Mouse (Mus musculus): ENCODE results near the gene Fam53b.

Fam53b gene

GRCm38 (mm10) chr7:132713483-132714126 is 100.1 kb downstream of the Fam53b start:
- CTCF ChIA-PET, result no interaction called here

- CTCF ChIA-PET, result interaction anchor here (0.6 kb wide), 1 partner anchor 20 kb away, joined by 3 read pairs; no protein-coding TSS in a partner anchor
Measured at GRCm38 (mm10) chr7:132712956-132713355, 100.7 kb downstream of the Fam53b start.

GRCm38 (mm10) chr7:132712044-132712708 is 101.5 kb downstream of the Fam53b start:
- CTCF ChIA-PET, result interaction anchor here (0.6 to 0.7 kb wide), 2 partner anchors 16 to 21 kb away, joined by 3 read pairs; no protein-coding TSS in a partner anchor

DNA sequence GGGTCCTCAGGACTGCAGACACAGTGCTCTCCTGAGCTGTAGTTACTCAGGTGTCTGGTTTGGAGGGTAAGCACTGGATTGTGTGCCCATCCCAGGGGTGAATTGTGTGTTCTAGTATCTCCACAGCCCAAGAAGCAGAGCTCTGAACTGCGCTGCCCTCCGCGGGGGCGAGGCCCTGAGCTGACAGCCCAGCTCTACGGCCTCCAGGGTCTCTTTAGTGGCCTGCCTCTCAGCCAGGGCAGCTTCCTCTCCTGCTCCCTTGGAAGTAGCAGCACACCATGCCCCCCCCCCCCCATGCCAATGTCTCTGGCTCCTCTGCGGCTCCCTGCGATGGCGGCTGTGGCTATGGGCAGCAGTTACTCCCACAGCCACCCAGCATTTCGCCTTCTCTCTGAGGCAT is 102.1 kb downstream of the Fam53b start:
- CTCF ChIA-PET, result no interaction called here

DNA sequence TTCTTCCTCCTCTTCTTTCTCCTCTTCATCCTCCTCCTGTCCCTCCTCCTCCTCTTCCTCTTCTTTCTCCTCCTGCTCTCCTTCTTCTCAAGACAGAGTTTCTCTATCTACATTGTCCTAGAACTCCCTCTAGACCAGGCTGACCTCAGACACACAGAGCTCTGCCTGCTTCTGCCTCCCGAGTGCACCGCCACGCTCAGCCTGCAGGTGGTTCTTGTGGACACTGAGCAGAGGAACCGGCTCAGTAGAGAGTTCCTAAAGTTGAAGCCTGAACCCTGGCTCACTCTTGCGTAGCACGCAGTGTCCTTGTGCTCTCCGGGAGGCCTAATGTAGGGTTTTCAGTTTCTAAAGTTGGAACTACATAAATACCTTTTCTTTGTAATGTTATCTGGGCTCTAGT is 108.6 kb downstream of the Fam53b start:
- CTCF ChIA-PET, result no interaction called here

- CTCF ChIA-PET, result no interaction called here
Measured at GRCm38 (mm10) chr7:132704310-132704875, 109.3 kb downstream of the Fam53b start.

- CTCF ChIA-PET, result no interaction called here
Measured at GRCm38 (mm10) chr7:132703515-132704309, 110.0 kb downstream of the Fam53b start.

- CTCF ChIA-PET, result interaction anchor here (0.5 kb wide), 1 partner anchor 115 kb away, joined by 3 read pairs; no protein-coding TSS in a partner anchor
Measured at GRCm38 (mm10) chr7:132702492-132703070, 111.1 kb downstream of the Fam53b start.

DNA sequence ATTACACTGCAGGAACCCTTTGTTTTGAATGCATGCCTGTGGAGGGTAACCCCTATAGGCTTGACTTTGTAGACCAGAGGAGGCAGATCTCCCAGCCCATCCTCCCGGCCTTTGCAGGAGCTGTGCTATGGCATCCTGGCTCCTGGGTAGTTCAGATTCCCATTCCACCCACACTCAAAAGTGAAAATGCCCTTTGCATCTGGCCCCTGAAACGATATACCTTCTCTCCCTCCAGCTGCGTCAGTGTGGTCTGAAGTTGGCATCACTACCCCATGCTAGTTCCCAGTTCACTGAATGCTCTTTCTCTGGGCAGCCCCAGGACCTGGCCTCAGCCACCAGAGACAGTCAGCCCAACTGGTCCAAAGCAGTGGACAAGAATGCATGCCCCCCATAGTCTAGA is 111.7 kb downstream of the Fam53b start:
- CTCF ChIA-PET, result interaction anchor here (0.5 kb wide), 1 partner anchor 116 kb away, joined by 3 read pairs; no protein-coding TSS in a partner anchor

DNA sequence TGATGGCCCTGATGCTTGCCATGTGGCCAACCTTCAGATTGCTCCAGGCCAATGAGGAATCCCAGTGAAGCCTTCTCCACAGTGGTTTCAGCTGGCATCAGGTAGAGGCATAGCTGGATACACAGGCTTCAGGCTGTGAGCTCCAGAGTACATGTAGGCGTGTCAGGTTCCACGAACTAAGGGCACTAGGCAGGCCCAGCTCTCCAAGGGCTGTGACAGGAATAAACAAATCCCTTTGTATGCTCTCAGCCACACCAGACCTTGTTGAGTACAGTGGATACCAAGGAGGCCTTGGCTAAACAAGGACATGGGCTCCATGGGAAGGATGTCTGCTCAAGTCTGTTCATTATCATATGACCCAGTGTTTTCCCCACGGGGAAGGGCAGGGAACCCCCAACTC is 112.3 kb downstream of the Fam53b start:
- CTCF ChIA-PET, result no interaction called here

DNA sequence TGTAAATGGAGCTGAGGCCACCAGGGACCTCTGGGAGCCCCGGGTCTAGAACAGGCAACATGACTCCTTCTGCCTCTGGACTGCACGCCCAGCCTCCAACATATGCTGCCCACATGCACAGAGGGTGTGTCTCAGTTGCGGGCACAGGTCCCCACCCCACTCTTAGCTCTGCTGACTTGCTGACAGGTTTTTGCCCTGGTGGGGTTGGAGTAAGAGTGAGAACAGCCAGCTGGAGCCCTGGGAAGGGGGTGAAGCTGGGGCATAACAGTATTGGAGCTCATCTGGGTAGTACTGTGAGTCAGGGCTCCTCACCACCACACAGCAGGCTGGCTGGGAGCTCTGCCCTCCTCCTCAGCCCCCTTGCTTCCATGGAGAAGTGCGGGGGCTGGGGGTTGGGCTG is 113.6 kb downstream of the Fam53b start:
- CTCF ChIA-PET, result interaction anchor here (0.6 to 1.0 kb wide), 2 partner anchors 54 to 86 kb away, joined by 3 to 4 read pairs; no protein-coding TSS in a partner anchor

DNA sequence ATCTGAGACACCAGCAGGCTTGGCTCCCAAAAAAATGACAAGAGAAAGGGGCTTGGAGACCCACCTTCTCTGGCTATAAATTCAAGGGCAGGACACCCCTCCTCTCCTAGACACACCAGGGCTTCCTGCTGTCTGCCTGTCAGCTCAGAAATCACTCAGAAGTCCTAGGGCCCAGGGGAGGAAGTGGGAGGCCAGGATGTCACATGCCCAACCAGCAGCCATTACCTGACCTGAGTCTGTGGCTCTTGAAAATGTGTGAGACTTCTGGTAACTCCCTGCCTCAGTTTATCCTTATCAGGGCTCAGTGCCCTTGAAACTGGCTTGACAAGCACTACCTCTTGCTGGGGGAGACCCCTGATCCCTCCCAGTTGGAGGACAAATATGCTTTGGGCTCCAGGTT is 114.0 kb downstream of the Fam53b start:
- CTCF ChIA-PET, result interaction anchor here (0.6 to 1.0 kb wide), 2 partner anchors 54 to 87 kb away, joined by 3 to 4 read pairs; no protein-coding TSS in a partner anchor

DNA sequence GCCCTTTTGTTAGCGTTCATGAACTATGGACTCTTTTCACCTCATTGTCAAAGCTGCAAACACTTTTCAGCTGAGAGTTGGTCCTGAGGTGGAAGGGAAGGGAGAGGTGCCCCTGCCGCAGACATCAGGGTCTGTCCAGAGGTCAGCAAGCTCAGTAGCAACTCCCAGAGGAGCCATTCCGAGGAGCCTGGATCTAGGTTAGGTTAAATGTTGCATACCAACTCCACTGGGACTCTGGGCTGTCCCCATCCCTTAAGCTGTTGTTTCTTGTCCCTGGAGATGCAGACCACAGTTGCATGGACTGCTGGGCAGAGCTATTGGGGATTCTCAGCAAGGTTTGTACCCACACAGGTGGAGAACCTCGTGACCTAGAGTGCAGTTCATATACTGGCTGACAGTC is 114.5 kb downstream of the Fam53b start:
- CTCF ChIA-PET, result interaction anchor here (0.9 to 1.0 kb wide), 2 partner anchors 37 to 87 kb away, joined by 3 read pairs; no protein-coding TSS in a partner anchor

DNA sequence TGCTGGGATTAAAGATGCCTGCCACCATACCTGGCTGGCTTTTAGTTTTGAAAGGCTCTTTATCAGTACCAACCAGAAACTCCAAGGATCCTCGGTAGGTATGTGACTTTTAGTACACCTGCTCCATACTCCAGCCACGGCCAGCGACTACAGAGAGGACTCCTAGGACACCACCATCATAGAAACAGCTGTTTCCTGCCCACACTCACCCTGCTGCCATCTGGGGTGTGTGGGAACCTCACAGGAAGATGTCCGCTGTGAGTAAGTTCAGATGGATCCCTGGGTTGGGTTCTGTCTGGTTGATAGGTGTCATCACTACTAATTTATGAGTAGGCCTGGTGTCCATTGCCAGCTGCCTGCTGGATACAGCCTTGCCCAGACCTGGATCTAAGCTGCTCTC is 114.9 kb downstream of the Fam53b start:
- CTCF ChIA-PET, result interaction anchor here (0.9 kb wide), 1 partner anchor 37 kb away, joined by 3 read pairs; no protein-coding TSS in a partner anchor

GRCm38 (mm10) chr7:132697258-132697796 is 116.4 kb downstream of the Fam53b start:
- CTCF ChIA-PET, result interaction anchor here (1.1 kb wide), 1 partner anchor 23 kb away, joined by 3 read pairs; no protein-coding TSS in a partner anchor

GRCm38 (mm10) chr7:132693561-132693960 is 120.1 kb downstream of the Fam53b start:
- CTCF ChIA-PET, result no interaction called here

DNA sequence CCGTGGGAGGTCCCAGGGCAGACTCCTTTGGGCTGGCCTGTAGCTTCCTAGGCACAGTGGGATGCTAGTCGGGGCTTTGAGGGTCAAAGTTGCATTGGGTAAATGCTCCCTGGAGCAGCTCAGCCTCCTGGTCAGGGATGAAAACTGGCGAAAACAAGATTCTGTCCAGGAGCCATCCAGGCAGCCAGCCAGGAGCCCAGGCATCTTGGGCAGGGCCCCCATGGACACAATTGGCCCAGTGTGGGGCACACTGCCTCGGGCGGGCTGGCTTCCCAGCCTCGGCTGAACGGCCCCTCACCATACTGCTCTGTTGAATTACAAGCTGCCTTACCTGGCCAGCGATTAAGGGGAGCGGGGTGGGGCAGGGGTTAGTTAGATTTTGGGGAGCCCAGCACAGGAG is 121.0 kb downstream of the Fam53b start:
- CTCF ChIA-PET, result no interaction called here

- CTCF ChIA-PET, result no interaction called here
Measured at GRCm38 (mm10) chr7:132690716-132691472, 122.8 kb downstream of the Fam53b start.

DNA sequence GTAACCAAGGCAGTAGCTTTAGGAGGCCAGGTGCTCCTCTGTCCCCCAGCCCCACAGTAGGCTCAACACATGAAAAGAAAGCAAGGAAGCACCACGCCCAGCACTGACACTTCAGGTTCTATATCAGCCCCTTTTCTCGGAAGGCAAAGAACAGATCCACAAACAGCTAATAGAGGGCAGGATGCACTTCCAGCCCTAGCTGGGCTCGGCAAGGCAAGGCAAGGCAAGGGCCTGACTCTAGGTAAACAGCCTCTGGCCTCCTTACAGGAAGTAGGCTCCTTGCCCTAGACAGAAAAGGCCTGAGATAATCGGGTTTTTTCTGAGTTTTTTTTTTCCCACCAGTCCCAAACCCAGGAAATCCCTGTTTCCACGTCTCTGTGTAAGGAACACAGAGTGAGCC is 124.0 kb downstream of the Fam53b start:
- CTCF ChIA-PET, result no interaction called here

DNA sequence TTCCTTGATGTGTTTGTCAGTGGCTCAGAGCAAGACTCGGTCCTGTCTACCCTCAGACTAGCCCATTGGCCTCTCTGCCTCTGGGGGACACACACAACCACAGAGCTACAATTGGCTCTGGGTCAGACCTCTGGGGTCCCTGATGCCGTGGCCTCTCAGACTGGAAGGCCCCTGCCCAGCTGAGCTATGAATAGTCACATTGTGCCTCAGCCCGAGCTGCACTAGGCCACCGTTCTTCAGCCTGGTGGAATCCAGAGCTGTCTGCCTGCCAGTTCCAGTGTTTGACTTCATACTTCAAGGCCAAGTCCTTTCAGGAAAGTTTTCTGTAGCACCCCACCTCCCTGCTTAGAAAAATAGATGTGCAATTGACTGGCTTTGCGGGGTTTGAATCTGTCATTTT is 125.0 kb downstream of the Fam53b start:
- CTCF ChIA-PET, result no interaction called here
